Mouse (Mus musculus): ENCODE measurements around the gene Aurkaip1.
A peak's percentile ranks its signal among the peaks of the same experiment; 100 is the strongest.

Aurkaip1 gene

DNA sequence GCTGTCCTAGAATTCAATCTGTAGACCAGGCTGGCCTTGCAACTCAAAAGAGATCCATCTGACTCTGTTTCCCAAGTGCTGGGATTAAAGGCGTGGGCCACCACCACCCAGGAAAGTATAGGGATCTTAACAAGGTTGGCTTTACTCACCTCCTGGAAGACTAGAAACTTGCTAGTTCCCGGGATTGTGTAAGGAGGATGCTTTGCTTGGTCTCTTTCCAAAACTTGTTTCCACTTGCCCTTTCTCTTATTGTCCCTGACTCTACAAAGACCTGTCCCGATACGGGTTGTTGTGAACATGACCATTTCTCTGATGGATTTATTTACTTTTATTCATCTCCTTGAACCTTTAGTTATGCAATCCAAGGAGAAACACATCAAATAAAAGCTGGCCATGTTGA, 1.2 kb upstream of the Aurkaip1 start:
- no peak for DNase-seq (ENCODE audit: low spot score)

DNA sequence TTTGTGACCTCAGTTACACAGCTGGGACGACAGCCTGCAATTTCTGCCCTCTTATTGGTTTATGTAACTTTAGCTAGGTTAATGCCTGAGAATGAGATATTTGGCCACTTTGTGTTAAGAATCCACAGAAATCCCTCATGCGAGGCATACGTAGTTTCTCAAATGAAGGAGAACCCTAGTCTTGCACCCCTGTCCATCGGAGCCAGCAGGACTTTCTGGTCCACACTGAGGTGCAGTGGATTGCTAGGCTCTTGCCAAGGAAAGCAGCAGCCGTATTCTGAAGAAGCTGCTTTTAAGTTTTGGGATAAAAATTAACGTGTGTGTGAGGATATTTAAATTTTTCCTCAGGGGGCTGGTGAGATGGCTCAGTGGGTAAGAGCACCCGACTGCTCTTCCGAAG, 476 bp upstream of the Aurkaip1 start:
- DNase-seq (ENCODE audit: low spot score) = no peak

DNA sequence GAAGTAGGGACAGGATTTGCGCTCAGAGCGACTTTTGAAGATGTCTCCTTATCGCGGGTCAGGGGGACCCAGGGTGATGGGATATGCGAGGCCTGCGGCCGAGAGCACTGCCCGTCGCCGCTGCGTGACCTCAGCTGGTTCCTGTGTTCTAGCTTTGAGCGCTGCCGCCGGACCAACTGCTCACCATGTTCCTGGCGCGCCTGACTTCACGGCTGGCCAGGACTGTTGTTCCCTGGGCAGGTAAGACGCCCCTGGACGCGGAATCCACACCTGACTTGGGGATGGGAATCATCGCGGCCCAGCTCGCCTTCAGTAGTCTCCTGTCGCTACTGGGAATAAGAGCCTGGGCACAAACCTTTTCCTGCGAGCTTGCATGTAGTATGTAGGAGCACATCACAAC, 759 bp downstream of the Aurkaip1 start:
- no peak for DNase-seq (ENCODE audit: low spot score)

DNA sequence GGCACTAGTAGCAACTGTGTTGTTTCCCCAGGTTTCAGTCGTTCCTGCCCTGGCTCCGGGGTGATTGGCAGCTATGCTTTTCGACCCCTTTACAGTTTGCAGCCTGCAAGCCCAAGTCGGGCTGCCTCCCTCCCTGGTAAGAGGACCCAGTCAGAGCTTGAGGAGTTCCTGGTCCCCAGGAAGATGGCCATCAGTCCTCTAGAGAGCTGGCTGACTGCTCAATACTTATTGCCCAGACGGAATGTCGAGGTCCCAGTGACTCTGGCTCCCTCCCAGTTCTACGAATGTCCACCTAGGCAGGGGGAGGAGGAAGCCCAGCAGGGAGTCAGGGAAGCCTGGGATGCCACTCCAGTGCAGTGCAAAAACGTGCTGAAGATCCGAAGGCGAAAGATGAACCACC, 1.2 kb downstream of the Aurkaip1 start:
- no peak for DNase-seq (ENCODE audit: low spot score)

DNA sequence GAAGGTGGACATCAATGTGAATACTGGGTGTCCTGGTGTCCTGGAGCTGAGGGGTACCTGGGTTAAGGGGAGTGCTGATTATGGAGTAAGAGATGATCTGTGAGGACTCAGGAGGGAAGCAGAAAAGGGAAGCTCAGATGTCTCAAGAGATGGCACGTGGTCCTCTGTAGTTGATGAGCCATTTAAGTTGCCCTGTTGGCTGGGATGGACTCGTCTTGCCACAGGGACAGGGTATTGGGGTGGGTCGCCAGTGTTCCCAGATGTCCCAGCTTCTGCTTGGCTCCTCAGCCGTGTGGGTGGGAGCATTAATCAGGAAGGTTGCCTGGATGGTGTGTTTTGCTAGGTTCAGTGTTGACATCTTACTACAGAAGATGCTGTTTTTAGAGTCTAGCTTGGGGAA, 2.2 kb downstream of the Aurkaip1 start:
- DNase-seq (ENCODE audit: low spot score) = no peak

DNA sequence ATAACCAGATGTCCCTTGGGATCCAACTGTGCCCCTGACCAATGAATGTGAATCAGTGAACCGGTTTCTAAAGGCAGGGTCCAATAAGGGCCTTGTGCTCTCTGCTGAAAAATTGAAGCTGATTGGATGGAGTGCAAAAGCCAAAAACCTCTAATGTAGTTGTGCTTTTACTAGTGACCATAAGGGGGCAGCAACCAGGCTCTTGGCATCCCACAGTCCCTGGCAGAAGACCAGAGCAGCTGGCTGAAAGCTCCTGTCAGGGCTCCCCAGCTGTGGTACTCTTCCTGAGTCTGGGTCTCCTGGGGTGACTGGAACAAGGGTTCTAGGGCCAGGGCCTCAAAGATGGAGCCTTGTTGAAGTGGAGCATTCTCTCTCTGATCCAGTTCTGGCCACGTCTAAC, 2.8 kb downstream of the Aurkaip1 start:
- DNase-seq (ENCODE audit: low spot score) = peak; percentile 77

DNA sequence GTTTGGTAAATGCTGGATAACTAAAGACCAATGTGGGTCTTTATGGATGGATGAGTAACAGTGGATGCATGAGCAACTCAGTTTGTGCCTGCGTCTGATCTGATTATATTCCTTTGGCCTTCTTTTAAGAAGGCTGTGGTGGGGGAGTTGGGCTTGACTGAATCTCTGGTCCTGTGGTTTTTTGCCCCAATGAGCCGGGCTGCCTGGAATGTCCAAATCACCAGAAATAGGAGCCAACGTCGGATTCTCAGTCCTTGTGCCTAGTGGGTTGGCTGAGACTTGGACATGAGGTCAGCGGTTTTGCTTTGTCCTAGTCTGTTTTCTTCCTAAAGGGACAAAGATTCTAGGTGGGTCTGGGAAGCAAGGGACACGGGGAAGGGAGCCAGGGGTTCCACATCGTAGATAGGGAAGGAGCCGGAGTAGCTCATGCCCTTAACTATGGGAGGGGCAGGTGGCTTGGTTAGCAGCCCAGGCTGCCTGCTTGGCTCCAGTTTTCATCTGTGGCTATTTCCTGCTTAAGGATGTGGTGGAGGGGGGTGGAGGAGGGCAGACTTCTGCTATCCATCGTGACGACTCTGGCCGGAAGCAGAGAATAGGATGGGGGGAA, 6.4 kb downstream of the Aurkaip1 start:
- no peak for DNase-seq (ENCODE audit: low spot score)

DNA sequence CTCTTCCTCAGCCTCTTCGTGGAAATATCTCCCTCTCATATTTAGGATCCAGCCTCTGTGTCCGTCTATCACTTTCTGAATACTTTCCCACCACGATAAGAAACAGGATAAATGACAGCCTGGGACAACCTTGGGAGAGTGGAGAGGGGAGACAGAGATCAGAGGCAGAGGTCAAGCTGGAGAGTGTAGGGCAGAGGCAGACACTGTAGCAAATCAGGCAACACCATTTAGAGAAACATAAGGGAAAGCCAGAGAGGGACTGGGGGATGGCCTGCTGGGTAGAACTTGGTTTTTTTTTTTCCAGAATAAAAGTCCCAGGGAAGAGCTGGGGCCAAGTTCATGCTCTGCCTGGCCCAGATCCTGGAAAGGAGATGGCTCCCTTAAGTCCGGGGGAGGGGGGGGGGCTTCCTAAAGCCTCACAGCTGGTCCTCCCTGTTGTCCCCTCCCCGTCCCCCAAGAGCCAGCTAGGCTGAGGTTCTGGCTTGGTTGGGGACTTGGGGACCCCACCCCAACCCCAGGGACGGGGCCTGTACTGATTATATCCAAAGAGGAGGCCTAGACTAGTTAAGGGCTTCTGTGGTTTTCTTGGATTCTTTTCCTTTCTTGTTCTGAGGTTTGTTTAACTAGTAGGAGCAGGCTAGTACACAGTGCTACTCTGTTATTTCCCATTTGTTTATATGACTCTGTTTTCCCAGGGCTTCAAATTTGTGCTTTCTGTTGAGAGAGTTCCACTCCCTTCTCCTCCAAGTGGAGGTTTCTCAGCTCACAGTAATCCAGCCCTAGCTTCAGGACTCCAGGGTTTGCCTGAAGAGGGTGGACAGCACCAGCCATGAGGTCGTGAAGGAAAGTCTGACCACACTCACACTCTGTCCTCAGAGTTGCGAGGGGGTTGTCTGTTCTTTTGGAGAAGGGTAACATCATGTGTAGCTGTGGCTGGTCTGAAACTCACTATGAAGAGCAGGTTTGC, 7.4 kb downstream of the Aurkaip1 start:
- DNase-seq (ENCODE audit: low spot score) = no peak

DNA sequence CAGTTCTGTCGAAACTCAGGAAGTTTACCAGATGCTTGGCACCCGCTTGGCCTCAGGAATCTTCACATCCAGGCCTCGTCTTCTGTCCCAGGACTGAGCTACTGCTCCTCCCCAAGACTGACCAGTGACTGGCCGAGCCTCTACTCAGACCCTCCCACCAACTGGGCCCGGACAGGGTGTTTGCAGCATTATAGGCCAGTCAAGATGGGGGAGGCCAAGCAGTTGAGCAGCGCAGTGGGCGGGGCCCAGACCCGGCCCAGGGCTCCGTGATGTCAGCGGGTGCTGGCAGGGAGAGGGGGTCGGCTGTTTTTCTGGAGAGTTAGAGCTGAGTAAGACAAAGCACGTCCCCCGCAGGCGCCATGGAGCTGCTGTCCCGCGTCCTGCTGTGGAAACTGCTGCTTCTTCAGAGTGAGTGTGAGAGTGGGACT, 8.4 kb downstream of the Aurkaip1 start, which contains the start of gene Mxra8:
Gene Mxra8, plus strand, starts transcription at position 198 of the 428 bp plus-strand sequence.
- no peak for DNase-seq (ENCODE audit: low spot score)

DNA sequence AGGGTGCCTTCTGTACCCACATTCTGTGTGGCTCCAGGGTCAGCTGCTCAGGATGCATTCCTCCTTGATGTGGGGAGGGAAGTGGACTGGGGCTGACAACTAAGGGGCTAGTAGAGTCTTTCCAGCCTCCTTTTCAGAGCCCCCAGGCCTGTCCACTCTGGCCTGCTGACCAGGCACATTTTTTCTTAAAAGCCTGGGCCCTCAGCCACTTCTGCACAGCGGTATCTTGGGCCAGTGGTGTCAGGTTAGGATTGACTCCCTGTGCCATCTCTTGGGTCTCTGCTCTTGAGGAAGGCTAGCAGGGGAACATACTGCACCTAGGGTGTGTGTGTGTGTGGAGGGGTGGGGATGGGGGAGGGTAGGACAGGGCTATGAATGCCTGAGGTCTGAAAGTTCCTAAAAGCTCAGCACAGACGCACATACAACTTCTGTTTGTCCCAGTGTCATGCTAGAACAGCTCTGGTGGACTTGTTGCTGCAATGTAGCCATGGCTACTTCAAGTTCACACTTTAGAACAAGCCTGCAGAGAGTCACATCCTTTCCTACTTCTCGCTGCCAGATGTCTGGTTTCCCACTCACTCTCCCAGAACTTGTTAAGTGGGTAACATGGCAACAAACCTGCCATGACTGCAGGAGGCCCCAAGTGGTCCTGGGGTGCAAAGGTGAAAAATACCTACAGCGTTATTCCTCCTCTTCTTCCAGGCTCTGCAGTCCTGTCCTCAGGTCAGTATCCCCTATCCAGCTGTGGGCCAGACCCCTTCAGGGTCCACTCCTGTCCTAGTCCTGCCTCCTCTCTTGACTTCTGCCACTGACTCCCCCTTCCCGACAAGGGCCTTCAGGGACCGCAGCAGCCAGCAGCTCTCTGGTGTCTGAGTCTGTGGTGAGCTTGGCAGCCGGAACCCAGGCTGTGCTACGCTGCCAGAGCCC, 9.3 kb downstream of the Aurkaip1 start:
- DNase-seq (ENCODE audit: low spot score) = no peak

DNA sequence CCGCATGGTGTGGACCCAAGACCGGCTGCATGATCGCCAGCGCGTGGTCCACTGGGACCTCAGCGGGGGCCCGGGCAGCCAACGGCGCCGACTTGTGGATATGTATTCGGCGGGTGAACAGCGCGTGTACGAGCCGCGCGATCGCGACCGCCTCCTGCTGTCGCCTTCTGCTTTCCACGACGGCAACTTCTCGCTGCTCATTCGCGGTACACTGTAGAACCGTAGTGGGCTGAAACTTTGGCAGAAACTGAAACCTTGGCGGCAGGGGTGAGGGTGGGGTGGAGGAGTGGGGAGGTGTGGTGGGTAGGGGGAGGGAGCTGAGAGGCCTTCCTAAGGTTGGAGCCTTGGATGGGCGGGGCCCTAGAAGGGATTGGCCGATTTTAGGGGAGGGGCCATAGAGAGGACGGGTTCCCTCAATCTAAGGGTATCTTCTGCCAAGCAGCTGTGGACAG, 10.0 kb downstream of the Aurkaip1 start:
- DNase-seq (ENCODE audit: low spot score) = peak; percentile 79

DNA sequence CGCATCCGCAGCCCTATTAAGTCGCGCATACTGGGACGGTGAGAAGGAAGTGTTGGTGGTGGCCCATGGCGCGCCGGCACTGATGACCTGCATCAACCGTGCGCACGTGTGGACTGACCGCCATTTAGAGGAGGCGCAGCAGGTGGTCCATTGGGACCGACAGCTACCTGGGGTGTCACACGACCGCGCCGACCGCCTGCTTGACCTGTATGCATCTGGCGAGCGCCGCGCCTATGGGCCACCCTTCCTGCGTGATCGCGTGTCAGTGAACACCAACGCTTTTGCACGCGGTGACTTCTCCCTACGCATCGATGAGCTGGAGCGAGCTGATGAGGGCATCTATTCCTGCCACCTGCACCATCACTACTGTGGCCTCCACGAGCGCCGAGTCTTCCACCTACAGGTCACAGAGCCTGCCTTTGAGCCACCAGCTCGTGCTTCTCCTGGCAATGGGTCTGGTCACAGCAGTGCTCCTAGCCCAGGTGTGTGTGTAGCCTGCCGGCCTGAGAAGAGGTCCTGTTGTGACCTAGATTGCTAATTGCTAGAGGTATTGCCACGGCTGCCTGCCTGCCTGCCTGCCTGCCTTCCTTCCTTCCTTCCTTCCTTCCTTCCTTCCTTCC, 10.7 kb downstream of the Aurkaip1 start:
- DNase-seq (ENCODE audit: low spot score) = no peak

DNA sequence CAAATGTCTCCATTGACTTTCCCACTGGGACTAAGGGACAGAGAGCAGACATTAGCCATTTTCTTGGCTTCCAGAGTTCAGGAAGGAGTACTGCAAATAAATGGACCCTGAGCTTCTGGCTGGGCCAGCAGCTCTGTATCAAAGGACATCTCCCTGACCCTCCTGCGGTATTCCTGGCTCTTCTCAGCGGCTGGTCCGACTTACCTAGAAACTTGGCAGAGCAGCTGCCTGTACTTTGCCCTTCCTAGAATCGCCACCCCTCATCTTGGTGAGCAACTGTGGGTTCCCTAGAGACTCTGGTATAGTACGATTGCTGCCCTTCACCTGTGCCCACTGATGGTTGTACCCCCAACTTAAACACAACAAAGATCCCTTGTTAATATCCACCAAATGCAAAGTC, 12.2 kb downstream of the Aurkaip1 start:
- no peak for DNase-seq (ENCODE audit: low spot score)

DNA sequence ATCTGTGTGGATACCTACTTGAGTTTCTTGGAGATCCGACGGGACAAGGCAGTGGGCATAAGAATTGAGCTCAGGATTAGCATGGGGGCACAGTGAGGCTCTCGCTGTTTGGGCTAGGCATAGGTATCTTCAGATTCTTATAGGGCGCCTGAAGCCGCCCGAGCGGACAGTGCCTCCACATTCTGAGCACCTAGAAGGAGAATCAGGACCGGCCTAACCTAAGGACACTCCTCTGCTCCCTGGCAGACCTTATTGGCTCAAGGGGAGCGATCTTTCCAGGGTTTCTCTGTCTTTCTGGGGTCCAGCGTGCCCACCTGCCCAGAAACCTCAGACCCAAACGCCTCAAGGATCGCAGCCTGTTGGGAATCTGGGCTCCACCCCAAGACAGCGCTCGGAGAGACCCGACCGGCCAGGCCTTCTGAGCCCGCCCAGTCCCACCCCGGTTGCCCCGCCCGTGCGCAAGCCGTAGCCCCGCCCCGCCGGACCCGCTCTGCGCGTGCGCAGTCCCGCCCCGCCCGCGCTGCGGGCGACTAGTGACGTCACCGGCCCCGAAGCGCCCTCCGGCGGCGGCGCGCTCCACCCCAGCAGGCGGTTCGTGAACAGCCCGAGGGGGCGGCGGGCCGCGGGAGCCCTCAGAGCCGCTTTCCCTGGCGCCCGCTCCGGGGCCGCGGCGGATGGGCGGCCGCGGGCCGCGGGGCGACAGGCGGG, 16.0 kb downstream of the Aurkaip1 start, which contains the start of gene Dvl1:
Gene Dvl1, plus strand, starts transcription at position 532 of the 708 bp plus-strand sequence.
- peak; percentile 93 for DNase-seq (ENCODE audit: low spot score)

DNA sequence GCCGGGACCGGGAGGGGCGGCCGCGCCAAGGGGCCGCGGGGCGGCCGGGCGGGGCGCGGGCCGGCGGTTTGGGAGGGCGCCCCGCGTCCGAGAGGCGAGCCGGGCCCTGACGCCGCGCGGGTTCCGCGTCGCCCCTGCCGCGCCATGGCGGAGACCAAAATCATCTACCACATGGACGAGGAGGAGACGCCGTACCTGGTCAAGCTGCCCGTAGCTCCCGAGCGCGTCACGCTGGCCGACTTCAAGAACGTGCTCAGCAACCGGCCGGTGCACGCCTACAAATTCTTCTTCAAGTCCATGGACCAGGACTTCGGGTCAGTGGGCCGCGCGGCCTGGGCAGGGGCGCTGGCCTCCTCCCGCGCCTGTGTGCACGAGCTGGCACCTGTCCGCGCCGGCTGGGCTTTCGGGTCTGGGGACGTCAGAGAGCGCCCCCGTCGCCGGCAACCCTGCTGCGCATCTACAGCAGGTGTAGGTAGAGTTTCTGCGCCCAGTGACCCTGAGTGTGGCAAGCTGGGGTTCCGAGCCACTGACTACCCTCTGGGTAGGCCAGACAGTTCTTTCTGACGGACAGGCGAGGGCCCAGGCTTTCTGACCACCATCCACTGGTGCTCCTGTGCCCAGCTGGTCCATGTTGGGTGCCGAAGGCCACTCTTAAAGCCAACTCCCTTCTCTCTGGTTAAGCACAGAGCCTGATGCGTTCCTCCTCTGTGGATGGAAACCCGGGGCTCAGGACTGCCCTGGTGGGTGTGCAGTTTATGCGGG, 16.7 kb downstream of the Aurkaip1 start:
- peak; percentile 14 for DNase-seq (ENCODE audit: low spot score)

DNA sequence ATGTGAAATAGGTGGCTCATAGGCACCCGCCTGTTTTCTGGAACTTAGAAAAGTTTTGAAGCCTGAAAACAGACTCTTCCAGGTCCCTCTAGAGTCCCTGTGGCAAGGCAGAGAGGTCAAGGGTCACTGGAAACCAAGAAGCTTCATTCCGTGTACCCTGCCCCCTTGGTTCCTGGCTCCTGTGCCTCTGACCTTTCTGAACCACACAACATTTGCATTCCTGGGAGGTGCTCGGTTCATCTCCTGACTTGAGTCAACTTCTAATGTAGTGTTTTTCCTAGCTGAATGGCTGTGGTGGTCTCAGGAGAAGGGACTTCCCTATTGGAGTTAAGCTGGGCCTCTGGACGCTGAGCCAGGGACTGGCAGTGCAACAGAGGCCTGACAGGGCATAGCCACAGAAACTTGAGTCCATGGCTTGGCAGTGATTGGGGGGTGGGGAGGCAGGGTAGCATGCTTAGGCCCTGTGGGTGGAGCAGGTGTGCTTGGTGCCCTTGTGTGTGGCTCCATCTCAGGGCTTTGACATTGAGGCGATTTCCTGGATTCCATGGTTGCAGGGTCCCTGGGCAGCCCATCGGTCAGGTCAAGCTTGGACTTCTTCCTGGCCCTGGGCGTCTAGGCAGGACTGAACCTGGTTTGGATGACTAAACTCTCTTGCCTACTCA, 17.5 kb downstream of the Aurkaip1 start:
- DNase-seq (ENCODE audit: low spot score) = no peak

DNA sequence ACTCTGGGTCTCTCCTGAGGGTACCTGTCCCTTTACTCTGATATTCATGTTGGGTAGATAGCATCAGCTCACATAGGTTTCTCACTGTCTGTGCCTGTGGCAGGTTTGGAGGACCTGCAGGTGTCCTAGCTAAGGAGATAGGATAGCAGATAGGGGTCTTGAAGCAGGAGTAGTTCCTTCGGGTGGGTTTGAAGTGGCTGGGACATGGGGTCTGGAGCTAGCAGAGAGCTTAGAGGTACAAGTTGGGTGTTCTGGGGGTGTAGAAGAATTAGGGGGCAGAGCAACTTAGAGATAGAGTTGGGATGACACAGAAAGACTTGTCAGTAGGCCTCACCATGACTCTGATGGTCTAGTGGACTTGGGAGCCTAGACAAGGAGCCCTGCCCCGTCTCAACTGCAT, 18.3 kb downstream of the Aurkaip1 start:
- DNase-seq (ENCODE audit: low spot score) = no peak

DNA sequence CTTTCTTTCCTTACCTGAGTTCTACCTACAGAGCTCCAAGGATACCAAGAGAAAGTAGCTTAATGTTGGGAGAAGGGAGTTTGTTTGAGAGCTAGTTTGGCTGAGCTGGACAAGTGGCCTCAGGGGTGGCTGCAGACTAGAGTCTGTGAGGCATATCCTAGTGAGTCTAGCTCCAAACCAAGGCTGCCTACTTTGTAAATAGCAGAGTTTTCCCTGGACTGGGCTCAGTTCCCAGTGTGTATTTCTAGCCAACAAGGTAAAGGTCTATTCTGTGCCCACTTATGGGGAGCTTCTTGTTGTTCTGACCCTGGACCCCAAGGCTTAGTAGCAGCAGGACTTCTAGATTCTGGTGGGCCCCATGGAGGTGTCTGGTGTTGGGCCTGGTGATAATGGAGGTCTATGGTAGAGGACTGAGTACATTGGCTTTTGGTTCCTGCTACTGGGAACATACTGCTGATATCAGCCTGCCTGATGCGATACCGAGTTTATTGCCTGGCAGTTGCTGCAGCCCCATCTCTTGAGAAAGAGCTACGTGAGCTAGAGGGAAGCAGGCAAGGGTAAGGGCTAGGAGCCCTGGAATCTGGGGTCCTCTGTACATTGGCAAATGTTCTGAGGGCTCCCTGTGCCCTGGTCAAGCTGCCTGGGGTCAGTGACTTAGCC, 18.9 kb downstream of the Aurkaip1 start:
- no peak for DNase-seq (ENCODE audit: low spot score)

DNA sequence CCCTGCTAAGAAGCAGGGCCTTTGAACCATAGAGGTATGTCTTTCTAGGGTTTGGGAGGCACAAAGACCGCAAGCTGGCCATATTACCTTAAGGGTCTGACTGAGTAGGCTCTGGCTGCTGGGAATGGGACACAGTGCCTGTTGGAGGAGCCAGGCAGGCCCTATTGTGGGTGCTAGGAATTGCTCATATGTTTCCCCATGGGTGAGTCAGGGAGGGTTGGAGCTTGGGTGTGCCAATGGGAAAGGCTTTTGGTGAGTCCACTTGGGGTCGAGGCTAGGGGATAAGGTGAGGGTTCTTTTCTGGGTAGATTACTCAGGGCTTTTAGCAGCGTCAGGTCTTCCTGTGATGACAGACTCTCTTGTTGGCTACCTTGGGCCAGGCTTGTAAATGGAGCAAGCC, 20.3 kb downstream of the Aurkaip1 start:
- DNase-seq (ENCODE audit: low spot score) = no peak

Data from T-cell, adult 2 months (primary cell).